Mouse (Mus musculus) bone marrow macrophage, adult 2 months (primary cell): ENCODE data around the gene Slc22a8.

Experiments
- CTCF ChIP-seq: IDR thresholded peaks from 2 replicates; pipeline ENCODE4 v1.5.1; 2012; ENCODE audit warnings: low read depth, mild to moderate bottlenecking, low read length, moderate library complexity
- POLR2A ChIP-seq: IDR thresholded peaks from 2 replicates; pipeline ENCODE4 v1.6.1; 2012; ENCODE audit warnings: mild to moderate bottlenecking, low read depth, low read length, borderline replicate concordance

DNA sequence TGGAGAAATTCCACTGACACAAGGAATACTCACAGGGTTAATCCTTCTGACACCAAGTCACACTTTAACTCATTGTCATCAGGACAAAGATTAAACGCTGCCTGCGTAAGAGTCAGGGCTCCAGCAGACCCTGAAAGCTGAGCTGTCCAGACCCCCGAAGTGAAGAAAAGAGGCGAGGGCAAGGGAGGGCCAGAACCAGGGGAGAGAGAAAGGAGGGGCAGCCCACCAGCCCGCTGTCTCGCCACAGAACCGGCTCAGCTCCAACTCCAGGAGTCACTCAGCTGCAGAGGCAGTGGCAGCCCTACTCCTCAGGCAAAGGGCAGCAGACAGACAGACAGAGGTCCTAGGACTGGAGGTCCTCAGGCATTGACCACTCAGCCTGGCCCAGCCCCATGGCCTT lies 26.9 kb downstream of the Slc22a8 start, which contains the start of gene Slc22a6:
- TF ChIP-seq CTCF (no peak), POLR2A (no peak)
